Mouse (Mus musculus) right cerebral cortex, postnatal 14 days (tissue): ENCODE measurements around the gene H2al1e.
"Not testable (repeated sequence)": the region's sequence is repeated elsewhere in the genome, so short reads cannot be mapped to it uniquely, and the experiment has no call there.

Experiments
- DNase-seq: peaks from one replicate; pipeline ENCODE4 v3.0.0; 2022

The H2al1e gene

DNA sequence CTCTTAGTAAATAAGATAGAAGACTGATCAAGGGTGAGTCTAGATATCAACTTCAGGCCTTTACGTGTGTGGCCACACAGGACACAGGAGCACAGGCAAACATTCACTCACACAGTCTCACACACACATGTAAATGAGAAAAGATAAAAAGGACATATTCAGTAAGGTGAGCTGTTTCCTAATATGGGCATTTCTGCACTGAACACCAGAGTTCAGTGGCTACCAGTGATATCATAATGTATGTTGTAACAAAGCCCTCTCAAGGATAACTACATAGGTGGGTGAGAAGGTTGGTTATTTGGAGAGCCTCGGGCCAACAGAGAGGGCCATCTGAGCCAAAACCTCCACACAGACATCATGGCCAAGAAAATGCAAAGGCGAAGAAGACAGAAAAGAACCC, at the start of gene H2al1e:
Gene H2al1e, plus strand, starts transcription at position 301 of the 400 bp plus-strand sequence.
- not testable (repeated sequence) for DNase-seq

DNA sequence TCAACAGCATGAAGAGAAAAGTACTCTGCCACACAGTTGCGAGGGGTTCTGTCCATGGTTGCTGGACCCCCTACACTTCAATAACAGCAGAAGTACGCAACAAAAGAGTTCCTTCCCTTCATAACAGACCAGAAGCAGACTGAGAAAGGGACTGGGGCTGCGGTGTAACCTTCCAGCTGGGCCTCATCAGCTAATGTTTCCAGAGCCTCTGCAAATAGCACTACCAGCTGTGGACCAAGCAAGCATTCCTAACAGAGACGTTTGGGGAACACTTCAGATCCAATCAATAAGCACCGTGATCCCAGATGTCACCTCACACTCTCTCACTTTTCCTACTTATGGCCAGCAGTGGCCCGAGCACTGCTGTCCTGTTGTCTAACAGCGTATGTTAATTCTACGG, 46.8 kb upstream of the H2al1e start:
- DNase-seq, result no peak

DNA sequence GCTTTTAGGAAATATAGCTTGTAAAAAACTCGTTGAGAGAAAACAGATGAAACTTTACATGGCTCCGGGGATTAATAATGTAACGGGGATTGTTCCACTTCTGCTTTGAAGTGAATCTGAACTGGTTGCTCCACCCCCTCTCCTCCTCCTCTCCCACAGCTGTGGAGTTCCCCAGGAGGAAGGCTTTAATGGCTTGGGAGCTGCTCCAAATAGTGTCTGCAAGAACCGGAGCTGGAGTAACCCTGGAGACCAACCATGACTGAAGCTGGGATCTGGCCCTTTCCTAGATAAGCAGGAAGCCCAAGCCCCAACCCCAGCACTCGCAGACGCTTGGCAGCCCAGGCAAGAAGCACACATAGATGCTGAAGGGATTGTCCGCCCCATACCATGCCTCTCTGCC, 43.9 kb upstream of the H2al1e start:
- DNase-seq, result no peak

DNA sequence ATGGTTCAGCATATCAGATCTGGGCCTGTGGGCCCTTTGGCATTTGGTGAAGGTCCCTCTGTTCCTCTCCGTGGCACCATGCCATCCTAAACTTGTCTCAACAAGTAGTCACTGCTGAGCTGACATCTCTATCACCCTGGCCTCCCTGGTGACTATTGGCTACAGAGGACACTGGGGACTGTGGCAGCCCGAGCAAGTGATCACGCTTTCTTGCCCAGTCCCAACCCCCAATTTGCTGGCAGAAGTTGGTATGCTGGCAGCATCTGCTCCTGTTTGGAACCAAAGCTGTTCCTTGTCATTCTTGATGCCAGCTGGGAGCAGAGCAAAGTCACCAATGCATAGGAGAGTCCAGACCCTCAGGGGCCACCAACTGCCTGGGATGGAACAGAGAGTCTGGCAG, 42.7 kb upstream of the H2al1e start:
- peak; percentile 11 for DNase-seq

DNA sequence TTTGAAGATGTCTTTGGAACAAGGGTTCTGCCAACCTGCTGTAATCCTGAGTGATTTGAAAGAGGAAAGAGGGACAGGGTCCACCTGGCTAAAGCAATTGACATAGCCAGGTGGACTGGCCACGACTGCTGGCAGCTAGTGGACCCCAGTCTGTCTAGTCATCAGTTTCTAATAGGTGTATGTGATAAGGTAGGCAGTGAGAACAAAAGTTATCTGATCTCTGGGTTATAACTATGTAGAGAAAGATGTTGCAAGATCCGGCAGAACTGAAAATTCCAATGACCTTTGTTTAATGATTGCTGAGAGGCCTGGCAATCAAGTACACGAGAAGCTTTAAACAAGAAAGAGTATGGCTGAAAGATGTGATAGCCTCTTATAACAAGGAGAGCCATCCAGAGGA, 38.5 kb upstream of the H2al1e start:
- DNase-seq, result no peak

DNA sequence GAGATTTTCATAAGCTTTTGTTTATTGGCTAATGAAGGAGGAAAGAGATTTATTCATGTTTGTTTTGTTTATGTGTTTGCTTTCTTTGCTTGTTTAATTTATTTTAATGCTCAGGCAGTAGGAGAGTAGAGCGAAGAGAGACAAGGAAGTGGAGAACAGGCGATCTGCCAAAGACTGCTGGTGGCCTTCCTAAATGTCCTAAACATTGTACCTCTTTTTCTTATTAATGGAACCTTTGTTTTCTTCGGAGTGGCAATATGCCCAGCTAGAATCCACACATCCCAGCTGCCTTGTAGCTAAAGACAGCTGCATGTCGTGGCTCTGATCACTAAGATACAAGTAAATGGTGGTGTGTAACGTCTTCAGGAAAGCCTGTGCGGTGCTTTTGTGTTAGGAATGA, 34.7 kb upstream of the H2al1e start:
- no peak for DNase-seq

DNA sequence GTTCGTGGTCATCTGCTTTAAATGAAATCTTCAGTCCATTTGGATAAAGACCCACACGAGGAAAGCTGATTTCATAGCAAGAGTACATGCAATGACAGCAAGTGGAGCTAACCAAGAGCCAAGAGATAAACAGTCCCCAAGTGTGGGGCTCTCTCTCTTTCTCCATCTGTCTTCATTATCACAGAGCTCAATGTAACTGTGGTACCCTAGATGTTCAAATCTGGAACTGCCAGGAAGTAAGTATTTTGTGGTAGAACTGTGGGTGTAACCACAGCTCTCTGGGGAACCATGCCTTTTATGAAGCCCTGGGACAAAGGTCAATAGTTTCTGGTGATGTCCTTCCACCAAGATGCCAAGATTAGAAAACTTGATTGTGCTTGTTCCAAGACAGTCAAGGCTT, 31.0 kb upstream of the H2al1e start:
- DNase-seq, result no peak

DNA sequence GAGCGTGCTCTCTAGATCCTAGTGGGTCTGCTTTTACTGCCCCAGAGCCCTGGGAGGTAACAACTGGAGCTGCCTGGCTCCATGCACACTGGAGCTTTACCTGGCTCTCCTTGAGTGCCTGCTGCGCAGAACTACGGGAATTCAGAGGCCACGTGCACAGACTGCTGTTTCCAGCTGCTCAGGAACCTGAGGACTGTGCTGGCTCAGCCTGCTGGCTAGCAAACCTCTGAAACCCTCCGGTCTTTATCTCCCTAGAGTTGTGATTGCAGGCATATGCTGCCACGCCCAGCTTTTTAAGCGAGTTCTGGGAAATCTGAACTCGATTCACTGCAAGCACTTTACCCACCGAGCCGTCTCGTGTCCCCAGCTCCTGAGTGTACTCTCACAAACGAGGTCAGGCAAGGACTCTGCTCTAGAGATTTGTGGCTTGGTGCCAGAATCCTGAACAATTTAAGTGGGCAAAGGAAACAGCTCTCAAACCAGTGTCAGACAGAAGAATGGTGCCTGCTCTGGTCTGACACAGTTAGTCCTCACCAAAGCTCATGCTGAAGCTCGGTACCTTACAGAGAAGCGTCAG, 23.3 kb upstream of the H2al1e start:
- no peak for DNase-seq

DNA sequence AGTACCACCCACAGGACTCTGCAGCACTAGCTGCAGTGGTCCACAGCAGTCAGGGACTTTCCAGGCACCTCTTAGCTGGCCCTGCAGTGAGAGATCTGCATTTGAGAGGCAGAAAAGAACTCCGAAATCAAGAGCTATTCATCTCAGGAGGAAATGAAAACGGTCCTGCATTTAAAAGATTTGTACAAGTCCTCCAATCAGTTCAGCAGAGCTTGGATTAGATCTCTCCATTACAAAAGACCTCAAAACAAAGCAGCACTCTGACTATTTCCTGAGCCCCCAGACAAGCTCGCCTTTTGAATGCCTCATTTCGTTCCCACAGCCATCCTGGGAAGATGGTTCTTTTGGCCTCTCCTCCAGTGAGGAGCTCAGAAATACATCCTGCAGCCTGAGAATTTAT, 22.5 kb upstream of the H2al1e start:
- DNase-seq, result no peak

DNA sequence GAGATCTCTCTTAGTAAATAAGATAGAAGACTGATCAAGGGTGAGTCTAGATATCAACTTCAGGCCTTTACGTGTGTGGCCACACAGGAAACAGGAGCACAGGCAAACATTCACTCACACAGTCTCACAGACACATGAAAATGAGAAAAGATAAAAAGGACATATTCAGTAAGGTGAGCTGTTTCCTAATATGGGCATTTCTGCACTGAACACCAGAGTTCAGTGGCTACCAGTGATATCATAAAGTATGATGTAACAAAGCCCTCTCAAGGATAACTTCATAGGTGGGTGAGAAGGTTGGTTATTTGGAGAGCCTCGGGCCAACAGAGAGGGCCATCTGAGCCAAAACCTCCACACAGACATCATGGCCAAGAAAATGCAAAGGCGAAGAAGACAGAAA, 12.8 kb upstream of the H2al1e start, which contains the start of gene H2al1a:
Gene H2al1a, plus strand, starts transcription at position 301 of the 400 bp plus-strand sequence.
- not testable (repeated sequence) for DNase-seq

DNA sequence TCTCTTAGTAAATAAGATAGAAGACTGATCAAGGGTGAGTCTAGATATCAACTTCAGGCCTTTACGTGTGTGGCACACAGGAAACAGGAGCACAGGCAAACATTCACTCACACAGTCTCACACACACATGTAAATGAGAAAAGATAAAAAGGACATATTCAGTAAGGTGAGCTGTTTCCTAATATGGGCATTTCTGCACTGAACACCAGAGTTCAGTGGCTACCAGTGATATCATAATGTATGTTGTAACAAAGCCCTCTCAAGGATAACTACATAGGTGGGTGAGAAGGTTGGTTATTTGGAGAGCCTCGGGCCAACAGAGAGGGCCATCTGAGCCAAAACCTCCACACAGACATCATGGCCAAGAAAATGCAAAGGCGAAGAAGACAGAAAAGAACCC, 9.6 kb upstream of the H2al1e start, which contains the start of gene H2al1b:
Gene H2al1b, plus strand, starts transcription at position 301 of the 400 bp plus-strand sequence.
- not testable (repeated sequence) for DNase-seq

DNA sequence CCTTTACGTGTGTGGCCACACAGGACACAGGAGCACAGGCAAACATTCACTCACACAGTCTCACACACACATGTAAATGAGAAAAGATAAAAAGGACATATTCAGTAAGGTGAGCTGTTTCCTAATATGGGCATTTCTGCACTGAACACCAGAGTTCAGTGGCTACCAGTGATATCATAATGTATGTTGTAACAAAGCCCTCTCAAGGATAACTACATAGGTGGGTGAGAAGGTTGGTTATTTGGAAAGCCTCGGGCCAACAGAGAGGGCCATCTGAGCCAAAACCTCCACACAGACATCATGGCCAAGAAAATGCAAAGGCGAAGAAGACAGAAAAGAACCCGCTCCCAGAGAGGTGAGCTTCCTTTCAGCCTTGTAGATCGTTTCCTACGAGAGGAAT, 6.4 kb upstream of the H2al1e start, which contains the start of gene H2al1c:
Gene H2al1c, plus strand, starts transcription at position 301 of the 400 bp plus-strand sequence.
- DNase-seq, result not testable (repeated sequence)

DNA sequence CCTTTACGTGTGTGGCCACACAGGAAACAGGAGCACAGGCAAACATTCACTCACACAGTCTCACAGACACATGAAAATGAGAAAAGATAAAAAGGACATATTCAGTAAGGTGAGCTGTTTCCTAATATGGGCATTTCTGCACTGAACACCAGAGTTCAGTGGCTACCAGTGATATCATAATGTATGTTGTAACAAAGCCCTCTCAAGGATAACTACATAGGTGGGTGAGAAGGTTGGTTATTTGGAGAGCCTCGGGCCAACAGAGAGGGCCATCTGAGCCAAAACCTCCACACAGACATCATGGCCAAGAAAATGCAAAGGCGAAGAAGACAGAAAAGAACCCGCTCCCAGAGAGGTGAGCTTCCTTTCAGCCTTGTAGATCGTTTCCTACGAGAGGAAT, 3.2 kb upstream of the H2al1e start, which contains the start of gene H2al1d:
Gene H2al1d, plus strand, starts transcription at position 301 of the 400 bp plus-strand sequence.
- DNase-seq, result not testable (repeated sequence)

DNA sequence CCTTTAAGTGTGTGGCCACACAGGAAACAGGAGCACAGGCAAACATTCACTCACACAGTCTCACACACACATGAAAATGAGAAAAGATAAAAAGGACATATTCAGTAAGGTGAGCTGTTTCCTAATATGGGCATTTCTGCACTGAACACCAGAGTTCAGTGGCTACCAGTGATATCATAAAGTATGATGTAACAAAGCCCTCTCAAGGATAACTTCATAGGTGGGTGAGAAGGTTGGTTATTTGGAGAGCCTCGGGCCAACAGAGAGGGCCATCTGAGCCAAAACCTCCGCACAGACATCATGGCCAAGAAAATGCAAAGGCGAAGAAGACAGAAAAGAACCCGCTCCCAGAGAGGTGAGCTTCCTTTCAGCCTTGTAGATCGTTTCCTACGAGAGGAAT, 3.1 kb downstream of the H2al1e start, which contains the start of gene H2al1f:
Gene H2al1f, plus strand, starts transcription at position 301 of the 400 bp plus-strand sequence.
- DNase-seq, result not testable (repeated sequence)

DNA sequence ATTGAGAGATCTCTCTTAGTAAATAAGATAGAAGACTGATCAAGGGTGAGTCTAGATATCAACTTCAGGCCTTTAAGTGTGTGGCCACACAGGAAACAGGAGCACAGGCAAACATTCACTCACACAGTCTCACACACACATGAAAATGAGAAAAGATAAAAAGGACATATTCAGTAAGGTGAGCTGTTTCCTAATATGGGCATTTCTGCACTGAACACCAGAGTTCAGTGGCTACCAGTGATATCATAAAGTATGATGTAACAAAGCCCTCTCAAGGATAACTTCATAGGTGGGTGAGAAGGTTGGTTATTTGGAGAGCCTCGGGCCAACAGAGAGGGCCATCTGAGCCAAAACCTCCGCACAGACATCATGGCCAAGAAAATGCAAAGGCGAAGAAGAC, 6.2 kb downstream of the H2al1e start, which contains the start of gene H2al1g:
Gene H2al1g, plus strand, starts transcription at position 301 of the 400 bp plus-strand sequence.
- DNase-seq, result not testable (repeated sequence)

DNA sequence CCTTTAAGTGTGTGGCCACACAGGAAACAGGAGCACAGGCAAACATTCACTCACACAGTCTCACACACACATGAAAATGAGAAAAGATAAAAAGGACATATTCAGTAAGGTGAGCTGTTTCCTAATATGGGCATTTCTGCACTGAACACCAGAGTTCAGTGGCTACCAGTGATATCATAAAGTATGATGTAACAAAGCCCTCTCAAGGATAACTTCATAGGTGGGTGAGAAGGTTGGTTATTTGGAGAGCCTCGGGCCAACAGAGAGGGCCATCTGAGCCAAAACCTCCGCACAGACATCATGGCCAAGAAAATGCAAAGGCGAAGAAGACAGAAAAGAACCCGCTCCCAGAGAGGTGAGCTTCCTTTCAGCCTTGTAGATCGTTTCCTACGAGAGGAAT, 9.5 kb downstream of the H2al1e start, which contains the start of gene H2al1h:
Gene H2al1h, plus strand, starts transcription at position 301 of the 400 bp plus-strand sequence.
- DNase-seq, result not testable (repeated sequence)

DNA sequence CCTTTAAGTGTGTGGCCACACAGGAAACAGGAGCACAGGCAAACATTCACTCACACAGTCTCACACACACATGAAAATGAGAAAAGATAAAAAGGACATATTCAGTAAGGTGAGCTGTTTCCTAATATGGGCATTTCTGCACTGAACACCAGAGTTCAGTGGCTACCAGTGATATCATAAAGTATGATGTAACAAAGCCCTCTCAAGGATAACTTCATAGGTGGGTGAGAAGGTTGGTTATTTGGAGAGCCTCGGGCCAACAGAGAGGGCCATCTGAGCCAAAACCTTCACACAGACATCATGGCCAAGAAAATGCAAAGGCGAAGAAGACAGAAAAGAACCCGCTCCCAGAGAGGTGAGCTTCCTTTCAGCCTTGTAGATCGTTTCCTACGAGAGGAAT, 12.6 kb downstream of the H2al1e start, which contains the start of gene H2al1i:
Gene H2al1i, plus strand, starts transcription at position 301 of the 400 bp plus-strand sequence.
- DNase-seq, result not testable (repeated sequence)

DNA sequence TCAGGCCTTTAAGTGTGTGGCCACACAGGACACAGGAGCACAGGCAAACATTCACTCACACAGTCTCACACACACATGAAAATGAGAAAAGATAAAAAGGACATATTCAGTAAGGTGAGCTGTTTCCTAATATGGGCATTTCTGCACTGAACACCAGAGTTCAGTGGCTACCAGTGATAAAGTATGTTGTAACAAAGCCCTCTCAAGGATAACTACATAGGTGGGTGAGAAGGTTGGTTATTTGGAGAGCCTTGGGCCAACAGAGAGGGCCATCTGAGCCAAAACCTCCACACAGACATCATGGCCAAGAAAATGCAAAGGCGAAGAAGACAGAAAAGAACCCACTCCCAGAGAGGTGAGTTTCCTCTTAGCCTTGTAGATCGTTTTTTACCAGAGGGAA, 15.8 kb downstream of the H2al1e start, which contains the start of gene H2al1j:
Gene H2al1j, plus strand, starts transcription at position 301 of the 400 bp plus-strand sequence.
- DNase-seq, result not testable (repeated sequence)

DNA sequence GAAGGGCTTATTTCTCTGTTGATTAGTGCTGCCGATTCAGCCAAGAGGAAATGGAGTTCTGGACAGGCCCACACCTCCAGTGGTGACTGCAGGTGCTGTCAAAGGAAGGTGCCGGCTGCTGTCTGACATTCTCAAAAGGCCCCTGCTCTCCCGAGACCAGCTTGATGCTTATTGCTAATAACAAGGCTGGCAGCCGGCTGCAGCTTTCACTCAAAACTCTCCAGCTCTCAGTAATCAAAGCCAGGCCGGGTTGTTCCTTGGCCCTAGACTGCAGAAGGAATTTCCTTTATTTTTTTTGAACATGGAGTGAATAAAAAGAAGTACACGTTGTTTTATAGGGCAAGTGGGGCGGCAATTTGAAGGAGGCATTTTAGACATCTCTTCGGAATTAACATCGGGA, 34.0 kb downstream of the H2al1e start:
- DNase-seq, result no peak

DNA sequence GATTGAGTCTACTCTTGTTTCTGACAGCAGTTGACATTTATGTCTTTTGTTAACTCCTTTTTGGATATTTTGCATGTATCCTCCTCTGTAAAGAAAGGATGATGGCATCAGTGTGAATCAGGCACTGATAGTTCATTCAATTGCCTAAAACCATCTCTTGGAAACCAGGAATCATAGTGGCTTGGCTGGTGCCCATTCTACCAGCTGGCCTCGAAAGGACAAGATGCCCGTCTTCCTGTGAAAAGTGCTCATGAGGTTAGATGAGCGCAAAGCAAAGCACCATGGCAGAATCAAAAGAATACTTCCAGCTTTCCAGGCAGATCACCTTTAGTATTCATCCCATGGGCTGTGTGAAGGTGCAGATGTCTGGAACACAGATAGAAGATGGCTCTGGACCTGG, 35.0 kb downstream of the H2al1e start:
- DNase-seq, result no peak

DNA sequence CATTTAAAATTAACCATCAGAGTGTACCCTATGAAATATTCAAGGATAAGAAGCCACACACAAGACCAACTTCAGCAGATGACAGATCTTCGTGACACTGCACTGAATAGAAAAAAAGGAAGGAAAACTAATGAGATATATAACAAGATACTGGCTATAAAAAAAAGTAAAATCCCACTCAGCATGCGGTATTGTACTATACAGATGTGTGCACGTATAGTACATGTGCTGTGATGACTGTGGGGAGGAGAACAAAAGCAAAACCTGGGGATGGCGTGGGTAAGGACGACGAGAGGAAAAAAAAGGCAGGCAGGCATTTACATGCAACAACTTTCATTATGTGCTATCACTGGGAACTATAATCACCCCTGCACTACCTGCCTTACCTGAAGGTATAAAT, 49.1 kb downstream of the H2al1e start:
- no peak for DNase-seq

DNA sequence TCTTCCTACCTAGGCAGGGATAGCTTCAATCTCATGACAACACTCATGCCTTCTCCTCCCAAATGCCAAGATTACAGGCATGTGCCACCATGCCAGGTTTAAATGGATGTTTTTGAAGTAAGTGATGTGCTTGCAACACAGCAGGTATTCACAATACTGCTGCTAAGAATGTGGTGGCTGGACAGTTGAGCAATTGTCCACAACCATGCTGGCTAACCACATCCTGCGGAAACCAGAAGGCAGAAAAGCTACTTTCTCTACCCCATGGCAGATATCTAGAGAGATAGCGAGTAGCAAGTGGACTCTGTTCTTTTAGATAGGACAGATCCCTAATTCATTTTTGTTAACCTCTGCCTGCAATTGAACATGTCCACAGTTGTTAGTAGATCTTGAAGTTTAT, 49.5 kb downstream of the H2al1e start:
- DNase-seq, result no peak
